Mouse (Mus musculus) stomach, embryonic 15.5 days (tissue): ENCODE results near the gene Otub1. TPM values are rescaled to one million over a fixed set of nuclear protein-coding genes. Genes with fewer than 3 reads are reported as not detected.

Source experiments
- ATAC-seq: fragments of 200-750 bp; cut with Nextera tagmentation; 2 replicates; pipeline ENCODE4 v1.8.0; 2017; ENCODE audit warnings: low read depth, moderate number of reproducible peaks, moderate TSS enrichment; ENCODE audit not compliant: insufficient read depth, low FRiP score
- H3K27ac ChIP-seq: fragments of 300-500 bp; sonication (generic); 2 replicates; pipeline ENCODE4 v1.5.1; 2015; ENCODE audit warnings: mild to moderate bottlenecking, inconsistent platforms
- H3K27me3 ChIP-seq: fragments of 300-500 bp; sonication (generic); replicated peaks from 2 replicates; pipeline ENCODE4 v1.6.1; 2015; ENCODE audit warnings: inconsistent platforms
- H3K36me3 ChIP-seq: fragments of 300-500 bp; sonication (generic); 2 replicates; pipeline ENCODE4 v1.6.1; 2015; ENCODE audit warnings: inconsistent platforms
- H3K4me1 ChIP-seq: fragments of 300-500 bp; sonication (generic); 2 replicates; pipeline ENCODE4 v1.6.1; 2015; ENCODE audit warnings: inconsistent platforms
- H3K4me2 ChIP-seq: fragments of 300-500 bp; sonication (generic); 2 replicates; pipeline ENCODE4 v1.6.1; 2015; ENCODE audit warnings: mild to moderate bottlenecking, inconsistent platforms
- H3K4me3 ChIP-seq: fragments of 300-500 bp; sonication (generic); replicated peaks from 2 replicates; pipeline ENCODE4 v1.5.1; 2015; ENCODE audit warnings: inconsistent platforms
- H3K9ac ChIP-seq: fragments of 300-500 bp; sonication (generic); 2 replicates; pipeline ENCODE4 v1.6.1; 2015; ENCODE audit warnings: inconsistent platforms
- H3K9me3 ChIP-seq: fragments of 300-500 bp; sonication (generic); 2 replicates; pipeline ENCODE4 v1.6.1; 2016; ENCODE audit warnings: inconsistent platforms
- whole genome bisulfite sequencing: fragments of 180-500 bp; shearing (Covaris S2); methylation state at CpG from one replicate; pipeline ENCODE4 v1.1.7; 2015; 5-methylcytosine and 5-hydroxymethylcytosine counted together
- polyA plus RNA-seq: library from polyadenylated mRNA; unstranded; fragments of >200 nt; fragmentation: Nextera tagmentation; extraction: Ambion mirVana; gene quantifications from 2 replicates; pipeline ENCODE4 v1.2.1, GENCODE M21; 2015

The Otub1 gene
- polyA plus RNA-seq, 1 experiment from 2014 or later, result 163 TPM

- Histone ChIP-seq H3K36me3 (peaks cover 16% of the 10 kb centered on the region), H3K4me2 (no peak overlapping the region), H3K9me3 (no peaks in the 10 kb centered on the region), H3K4me3 (no peak overlapping the region), H3K27me3 (no peaks in the 10 kb centered on the region), H3K27ac (no peak overlapping the region), H3K4me1 (no peaks in the 10 kb centered on the region), H3K9ac (no peak overlapping the region)
- 88% methylated on average over 3 of the region's 3 CpGs for WGBS
- no peak for ATAC-seq
Measured at GRCm38 (mm10) chr19:7224253-7224652, 18.1 kb upstream of the Otub1 start.

- H3K27ac ChIP-seq, result no peak overlapping the region
Measured at GRCm38 (mm10) chr19:7223488-7223887, 17.4 kb upstream of the Otub1 start.

DNA sequence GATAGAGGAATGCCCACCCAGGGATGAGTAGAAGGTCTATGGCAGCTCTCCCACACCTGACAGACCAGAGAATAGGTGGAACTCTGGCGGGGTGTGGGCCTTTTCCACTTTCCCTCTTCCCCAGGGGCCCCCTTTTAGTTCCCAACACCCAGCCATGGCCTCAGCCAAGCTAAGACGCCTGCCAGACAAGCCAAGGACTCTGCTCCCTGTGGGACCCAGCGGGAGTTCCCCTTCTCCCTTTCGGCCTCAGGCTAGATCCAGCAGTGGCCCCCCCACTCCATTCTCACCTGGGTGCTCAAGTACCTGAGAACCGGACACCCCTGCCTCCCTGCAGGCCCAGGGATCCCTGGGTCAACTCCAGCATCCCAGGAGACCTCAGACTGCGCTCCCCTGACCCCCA, 16.1 kb upstream of the Otub1 start:
- no peak overlapping the region for H3K4me3 ChIP-seq
- no peaks in the 10 kb centered on the region for H3K27me3 ChIP-seq
- 78% methylated on average over 6 of the region's 6 CpGs for WGBS
- no peak for ATAC-seq
- H3K9ac ChIP-seq, result no peak overlapping the region
- no peaks in the 10 kb centered on the region for H3K9me3 ChIP-seq
- peaks cover 3% of the 10 kb centered on the region; the same call in 1 of the 2 replicates for H3K36me3 ChIP-seq
- peaks cover 4% of the 10 kb centered on the region for H3K4me1 ChIP-seq
- no peak overlapping the region for H3K4me2 ChIP-seq
- no peak overlapping the region for H3K27ac ChIP-seq

More at GRCm38 (mm10) chr19:7223488-7223887, 17.4 kb upstream of the Otub1 start:
- Histone ChIP-seq H3K9me3 (no peaks in the 10 kb centered on the region), H3K9ac (no peak overlapping the region), H3K4me3 (no peak overlapping the region), H3K4me1 (no peaks in the 10 kb centered on the region), H3K36me3 (peaks cover 12% of the 10 kb centered on the region), H3K4me2 (no peak overlapping the region), H3K27me3 (no peaks in the 10 kb centered on the region)
- ATAC-seq, result no peak

DNA sequence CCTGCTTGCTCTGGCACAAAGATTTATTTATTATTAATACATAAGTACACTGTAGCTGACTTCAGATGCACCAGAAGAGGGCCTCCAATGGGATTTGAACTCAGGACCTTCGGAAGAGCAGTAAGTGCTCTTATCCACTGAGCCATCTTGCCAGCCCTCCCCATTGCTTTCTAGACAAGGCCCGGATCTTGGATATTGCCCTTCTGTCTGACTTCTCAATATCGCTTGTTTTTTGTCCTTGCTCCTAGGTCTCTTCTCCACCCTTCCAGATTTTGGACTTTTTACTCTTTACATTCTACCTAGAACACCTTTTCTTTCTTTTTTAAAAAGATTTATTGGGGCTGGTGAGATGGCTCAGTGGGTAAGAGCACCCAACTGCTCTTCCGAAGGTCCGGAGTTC, 12.6 kb upstream of the Otub1 start:
- Histone ChIP-seq H3K9ac (no peak overlapping the region), H3K27ac (no peak overlapping the region), H3K4me3 (no peak overlapping the region), H3K4me2 (no peak overlapping the region), H3K4me1 (peaks cover 27% of the 10 kb centered on the region), H3K36me3 (peaks cover 15% of the 10 kb centered on the region), H3K27me3 (no peaks in the 10 kb centered on the region), H3K9me3 (no peaks in the 10 kb centered on the region)
- ATAC-seq, result no peak
- WGBS, result 95% methylated on average over 5 of the region's 5 CpGs

- Histone ChIP-seq H3K4me3 (peak overlapping the region; percentile 85), H3K4me1 (peaks cover 27% of the 10 kb centered on the region), H3K27ac (no peak overlapping the region), H3K27me3 (no peaks in the 10 kb centered on the region), H3K36me3 (peaks cover 17% of the 10 kb centered on the region), H3K4me2 (peak overlapping the region; percentile 51), H3K9ac (no peak overlapping the region), H3K9me3 (no peaks in the 10 kb centered on the region)
- peak; percentile 0; the same call in 1 of the 2 replicates for ATAC-seq
- WGBS, result 7% methylated on average over 6 of the region's 6 CpGs
Measured at GRCm38 (mm10) chr19:7217926-7218267, 11.8 kb upstream of the Otub1 start.

- under 1% methylated on average over 50 of the region's 50 CpGs for WGBS
- Histone ChIP-seq H3K4me2 (peak within 1 kb of the TSS; percentile 72), H3K4me3 (peak within 1 kb of the TSS; percentile 85), H3K9me3 (no peaks in the 10 kb centered on the region), H3K27me3 (no peaks in the 10 kb centered on the region), H3K4me1 (peaks cover 27% of the 10 kb centered on the region), H3K36me3 (peaks cover 17% of the 10 kb centered on the region), H3K27ac (peak within 1 kb of the TSS; percentile 89), H3K9ac (peak within 1 kb of the TSS; percentile 71)
- peak; percentile 98 for ATAC-seq
Measured at GRCm38 (mm10) chr19:7217162-7217925, 11.2 kb upstream of the Otub1 start, which contains the start of gene Cox8a. TSS of gene Cox8a (minus strand) at chr19:7217616.

DNA sequence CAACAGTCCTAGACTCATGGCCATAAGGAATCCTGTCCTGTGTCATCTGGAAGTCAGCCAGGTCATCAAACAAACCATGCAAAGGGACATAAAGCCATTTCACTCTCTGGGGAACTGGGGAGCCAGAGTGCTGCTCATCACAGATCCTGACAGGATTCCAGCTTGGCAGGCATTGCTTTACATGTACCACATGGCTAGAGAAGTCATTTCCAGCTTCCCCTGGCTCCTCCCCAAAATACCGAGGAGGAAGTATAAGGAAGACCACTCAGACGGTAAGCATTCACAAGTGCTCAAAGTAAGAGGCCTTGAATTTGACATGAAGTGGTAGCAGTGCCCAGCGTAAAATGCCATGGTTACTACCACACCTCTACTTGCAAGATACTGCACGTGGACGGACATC, 8.4 kb upstream of the Otub1 start:
- H3K4me2 ChIP-seq, result no peak overlapping the region; the same call in 1 of the 2 replicates
- no peaks in the 10 kb centered on the region for H3K27me3 ChIP-seq
- no peak overlapping the region for H3K4me3 ChIP-seq
- H3K9me3 ChIP-seq, result no peaks in the 10 kb centered on the region
- 74% methylated on average over 5 of the region's 5 CpGs for WGBS
- H3K36me3 ChIP-seq, result peaks cover 17% of the 10 kb centered on the region
- H3K27ac ChIP-seq, result peak overlapping the region; percentile 9; the same call in 1 of the 2 replicates
- no peak overlapping the region for H3K9ac ChIP-seq
- peaks cover 27% of the 10 kb centered on the region for H3K4me1 ChIP-seq
- ATAC-seq, result no peak

DNA sequence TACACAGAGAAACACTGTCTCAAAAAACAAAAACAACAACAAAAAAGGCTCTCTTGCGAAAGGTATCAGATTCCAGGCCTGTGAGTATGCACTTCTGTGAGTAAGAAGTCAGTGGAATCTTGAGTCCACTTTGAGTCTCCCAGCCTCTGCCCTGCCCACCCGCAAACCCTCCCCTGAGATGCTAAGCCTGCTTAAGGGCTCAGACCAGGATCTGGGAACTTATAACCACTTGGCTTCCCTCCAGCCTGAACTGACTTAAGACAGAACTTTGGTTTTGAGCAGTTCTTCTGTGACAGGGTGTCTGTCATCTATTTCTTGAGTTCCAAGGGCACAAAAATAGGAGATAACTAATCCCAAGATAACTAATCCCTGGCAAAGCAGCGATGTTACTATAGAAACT, 6.9 kb upstream of the Otub1 start:
- Histone ChIP-seq H3K9me3 (no peaks in the 10 kb centered on the region), H3K9ac (no peak overlapping the region), H3K27me3 (no peaks in the 10 kb centered on the region), H3K4me3 (no peak overlapping the region), H3K36me3 (peaks cover 17% of the 10 kb centered on the region), H3K4me1 (peaks cover 26% of the 10 kb centered on the region), H3K27ac (no peak overlapping the region), H3K4me2 (no peak overlapping the region)
- 89% methylated on average over 3 of the region's 3 CpGs for WGBS
- no peak for ATAC-seq

DNA sequence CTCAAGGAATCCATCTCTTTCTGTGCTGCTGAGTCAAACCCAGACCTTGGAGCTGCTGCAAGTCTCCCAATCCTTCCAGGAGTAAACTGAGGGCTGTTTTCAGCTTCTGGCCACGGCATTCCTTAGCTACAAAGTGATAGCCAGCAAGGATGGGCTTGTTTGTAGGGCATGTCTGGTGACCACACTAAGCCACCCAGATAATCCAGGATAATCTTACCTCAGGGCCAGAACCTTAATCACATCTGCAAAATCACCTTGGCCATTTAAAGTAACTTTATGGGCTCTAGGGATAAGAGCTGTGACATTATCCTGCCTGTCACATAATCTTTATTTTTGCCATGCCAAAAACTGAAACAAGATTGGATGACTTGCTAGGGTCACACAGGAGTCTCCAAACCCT, 6.1 kb upstream of the Otub1 start:
- peaks cover 23% of the 10 kb centered on the region for H3K4me1 ChIP-seq
- no peak overlapping the region for H3K27ac ChIP-seq
- no peak overlapping the region for H3K9ac ChIP-seq
- no peak overlapping the region for H3K4me2 ChIP-seq
- no peaks in the 10 kb centered on the region for H3K9me3 ChIP-seq
- H3K27me3 ChIP-seq, result no peaks in the 10 kb centered on the region
- H3K4me3 ChIP-seq, result no peak overlapping the region
- 81% methylated on average over 1 of the region's 1 CpGs for WGBS
- no peak for ATAC-seq
- H3K36me3 ChIP-seq, result peaks cover 17% of the 10 kb centered on the region

GRCm38 (mm10) chr19:7209907-7210646, 4.0 kb upstream of the Otub1 start:
- H3K4me2 ChIP-seq, result no peak overlapping the region
- no peak overlapping the region for H3K27ac ChIP-seq
- no peak for ATAC-seq
- no peaks in the 10 kb centered on the region for H3K27me3 ChIP-seq
- peaks cover 14% of the 10 kb centered on the region for H3K36me3 ChIP-seq
- no peak overlapping the region for H3K4me3 ChIP-seq
- H3K9me3 ChIP-seq, result no peaks in the 10 kb centered on the region
- no peak overlapping the region for H3K9ac ChIP-seq
- WGBS, result 81% methylated on average over 7 of the region's 7 CpGs
- H3K4me1 ChIP-seq, result peaks cover 18% of the 10 kb centered on the region

DNA sequence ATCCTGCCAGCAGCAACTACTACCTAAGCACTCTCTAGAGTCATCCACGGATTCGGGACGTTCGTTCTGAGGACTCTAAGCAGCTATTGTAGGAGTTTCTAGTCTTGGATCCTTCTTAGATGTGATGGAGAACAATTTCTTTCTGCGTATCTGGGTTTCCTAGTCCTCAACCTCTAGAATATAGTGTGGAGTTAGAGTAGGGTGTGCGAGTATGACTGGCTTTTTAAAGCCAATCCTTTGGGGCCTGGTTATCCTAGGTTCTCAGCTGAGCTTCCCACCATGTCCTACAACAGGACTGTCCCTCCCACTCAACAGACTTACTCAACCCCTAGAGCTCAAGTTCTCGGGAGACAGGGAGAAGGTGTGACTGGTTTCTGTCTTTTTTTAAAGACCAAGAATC, 790 bp downstream of the Otub1 start:
- Histone ChIP-seq H3K36me3 (peaks cover 25% of the 10 kb centered on the region), H3K9me3 (no peaks in the 10 kb centered on the region), H3K9ac (peak overlapping the region; percentile 88), H3K4me2 (peak overlapping the region; percentile 64), H3K4me1 (peaks cover 21% of the 10 kb centered on the region), H3K4me3 (peak overlapping the region; percentile 94), H3K27me3 (no peaks in the 10 kb centered on the region), H3K27ac (peak overlapping the region; percentile 99)
- ATAC-seq, result no peak
- WGBS, result 21% methylated on average over 7 of the region's 7 CpGs

- no peaks in the 10 kb centered on the region for H3K9me3 ChIP-seq
- peaks cover 21% of the 10 kb centered on the region for H3K4me1 ChIP-seq
- H3K27me3 ChIP-seq, result no peaks in the 10 kb centered on the region
- no peak overlapping the region; the same call in 1 of the 2 replicates for H3K9ac ChIP-seq
- peak overlapping the region; percentile 99; the same call in 1 of the 2 replicates for H3K27ac ChIP-seq
- H3K36me3 ChIP-seq, result peaks cover 29% of the 10 kb centered on the region
- H3K4me2 ChIP-seq, result peak overlapping the region; percentile 64
- ATAC-seq, result no peak
- 52% methylated on average over 2 of the region's 2 CpGs for WGBS
- peak overlapping the region; percentile 94 for H3K4me3 ChIP-seq
Measured at GRCm38 (mm10) chr19:7204898-7205297, 1.2 kb downstream of the Otub1 start.
